Mouse (Mus musculus) ES-Bruce4 (cell line): ENCODE data around the gene Agpat3. TPM values are rescaled to one million over a fixed set of nuclear protein-coding genes. Genes with fewer than 3 reads are reported as not detected.

Source experiments
- H3K27ac ChIP-seq: 2 replicates; pipeline ENCODE4 v1.5.1; 2012; ENCODE audit warnings: low read length, inconsistent platforms; ENCODE audit not compliant: insufficient read depth
- H3K27me3 ChIP-seq: 2 replicates; pipeline ENCODE4 v1.6.1; 2012; ENCODE audit warnings: mild to moderate bottlenecking, low read length, inconsistent platforms; ENCODE audit not compliant: control insufficient read depth, poor library complexity, insufficient read depth, severe bottlenecking
- H3K36me3 ChIP-seq: 2 replicates; pipeline ENCODE4 v1.6.1; 2012; ENCODE audit warnings: inconsistent platforms, mild to moderate bottlenecking, low read length, moderate library complexity; ENCODE audit not compliant: control insufficient read depth, poor library complexity, insufficient read depth, severe bottlenecking
- H3K4me1 ChIP-seq: one replicate; pipeline ENCODE4 v1.8.1; 2011; ENCODE audit warnings: low read length; ENCODE audit not compliant: control insufficient read depth, insufficient read depth
- H3K4me3 ChIP-seq: 2 replicates; pipeline ENCODE4 v1.5.1; 2011; ENCODE audit warnings: low read depth, mild to moderate bottlenecking, low read length
- H3K9ac ChIP-seq: 2 replicates; pipeline ENCODE4 v1.6.1; 2012; ENCODE audit warnings: low read depth, mild to moderate bottlenecking, inconsistent platforms; ENCODE audit not compliant: poor library complexity, severe bottlenecking
- H3K9me3 ChIP-seq: replicated peaks from 2 replicates; pipeline ENCODE4 v1.6.1; 2012; ENCODE audit warnings: mild to moderate bottlenecking, low read length, inconsistent platforms; ENCODE audit not compliant: control insufficient read depth, poor library complexity, insufficient read depth, severe bottlenecking
- CTCF ChIP-seq: IDR thresholded peaks from one replicate; pipeline ENCODE4 v1.8.1; 2011; ENCODE audit warnings: low read depth, low read length
- EP300 ChIP-seq: IDR thresholded peaks from 2 replicates; pipeline ENCODE4 v1.6.1; 2011; ENCODE audit warnings: low read depth, low read length; ENCODE audit not compliant: insufficient read depth
- POLR2A ChIP-seq: IDR thresholded peaks from one replicate; pipeline ENCODE4 v1.8.1; 2011; ENCODE audit warnings: low read length; ENCODE audit not compliant: insufficient read depth
- polyA plus RNA-seq: library from polyadenylated mRNA; stranded (reverse); fragments of >200 nt; gene quantifications from 2 replicates; pipeline ENCODE4 v1.2.4, GENCODE M21; 2011; ENCODE audit warnings: low read depth; ENCODE audit not compliant: missing spikeins, insufficient read depth, insufficient read length

The Agpat3 gene
- 56.0 and 57.7 TPM in 2 replicates for polyA plus RNA-seq

DNA sequence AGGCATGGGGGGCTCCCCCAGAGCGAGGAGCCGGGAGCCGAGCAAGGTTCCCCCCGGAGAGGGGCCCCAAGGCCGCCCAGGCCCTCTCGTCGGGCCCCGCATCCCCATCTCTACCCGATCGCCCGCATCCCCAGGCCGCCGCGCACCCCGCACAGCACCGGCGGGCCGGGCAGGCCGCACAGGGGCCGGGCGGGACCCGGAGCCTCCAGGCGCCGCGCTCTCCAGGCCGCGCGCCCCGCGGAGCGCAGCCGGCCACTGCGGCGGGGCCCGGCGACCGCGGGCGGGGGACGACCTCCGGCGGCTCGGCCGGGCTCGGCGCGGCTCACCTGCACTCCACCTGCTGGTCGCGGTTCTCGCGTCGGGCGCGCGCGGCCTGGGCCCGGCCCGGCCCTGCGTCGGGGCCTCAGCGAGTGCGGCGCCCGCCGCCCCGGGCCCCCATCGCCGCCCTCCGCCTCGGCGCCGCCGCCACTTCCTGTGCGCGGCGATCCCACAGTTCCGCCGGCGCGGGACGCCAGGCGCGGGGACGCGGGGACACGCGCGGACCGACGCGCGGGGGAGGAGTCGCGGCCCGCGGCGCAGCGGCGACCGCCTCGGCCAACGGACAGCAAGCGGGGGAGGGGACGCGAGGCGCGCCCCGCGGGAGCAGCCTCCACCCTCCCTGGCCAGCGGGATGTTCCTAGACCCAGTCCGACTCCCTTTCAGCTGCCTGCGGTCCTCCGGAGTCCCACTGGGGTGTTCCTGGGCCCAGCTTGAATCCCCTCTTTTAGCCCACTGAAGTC is at the start of gene Agpat3:
TSS of gene Agpat3 (minus strand) at position 603 of the 779 bp plus-strand sequence.
- Histone ChIP-seq H3K9ac (peak within 1 kb of the TSS; percentile 97), H3K4me1 (peaks cover 3% of the 10 kb centered on the region), H3K4me3 (peak within 1 kb of the TSS; percentile 82), H3K36me3 (no peaks in the 10 kb centered on the region), H3K27me3 (no peaks in the 10 kb centered on the region; the same call in 1 of the 2 replicates), H3K27ac (no peak within 1 kb of the TSS), H3K9me3 (no peaks in the 10 kb centered on the region)
- TF ChIP-seq POLR2A (no peak), CTCF (no peak), EP300 (no peak)

- no peaks in the 10 kb centered on the region for H3K27me3 ChIP-seq
- H3K4me3 ChIP-seq = no peak overlapping the region
- H3K9ac ChIP-seq = no peak overlapping the region
- H3K9me3 ChIP-seq = no peaks in the 10 kb centered on the region
- peaks cover 41% of the 10 kb centered on the region for H3K36me3 ChIP-seq
- TF ChIP-seq POLR2A = no peak
- no peak for TF ChIP-seq CTCF
- TF ChIP-seq EP300 = no peak
- H3K4me1 ChIP-seq = no peaks in the 10 kb centered on the region
- no peak overlapping the region for H3K27ac ChIP-seq
Measured at GRCm38 (mm10) chr10:78401127-78401526, 48.8 kb upstream of the Agpat3 start.

DNA sequence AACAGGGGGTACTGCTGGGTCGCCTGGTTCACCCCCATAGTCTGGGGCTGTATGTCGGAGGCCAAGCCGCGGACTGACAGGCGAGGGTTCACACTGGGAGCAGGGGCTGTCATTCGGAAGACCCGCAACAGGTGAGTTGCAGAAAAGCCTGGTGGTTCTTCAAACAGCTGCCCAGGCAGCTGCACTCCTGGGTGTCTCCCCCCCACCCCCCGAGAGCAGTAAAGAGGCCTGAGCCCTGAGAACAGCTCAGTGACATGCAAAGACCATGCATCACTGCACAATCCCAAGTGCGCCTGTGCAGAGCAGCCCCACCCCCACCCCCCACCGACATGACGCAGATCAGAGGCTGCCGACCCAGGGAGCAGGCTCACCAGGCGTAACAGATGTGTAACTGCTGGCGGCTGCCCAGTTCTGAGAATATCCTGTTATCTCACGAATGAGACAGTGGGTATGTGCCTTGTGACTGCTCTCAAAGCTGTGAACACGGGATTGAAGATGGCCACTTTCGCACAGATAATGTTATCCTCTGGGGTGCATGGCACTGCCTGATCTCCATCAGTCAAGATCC is 46.9 kb upstream of the Agpat3 start:
- no peaks in the 10 kb centered on the region for H3K27me3 ChIP-seq
- H3K36me3 ChIP-seq = peaks cover 27% of the 10 kb centered on the region
- TF ChIP-seq CTCF (no peak), POLR2A (no peak), EP300 (no peak)
- no peak overlapping the region for H3K4me3 ChIP-seq
- no peak overlapping the region for H3K9ac ChIP-seq
- no peaks in the 10 kb centered on the region for H3K4me1 ChIP-seq
- no peak overlapping the region for H3K27ac ChIP-seq
- H3K9me3 ChIP-seq = no peaks in the 10 kb centered on the region

DNA sequence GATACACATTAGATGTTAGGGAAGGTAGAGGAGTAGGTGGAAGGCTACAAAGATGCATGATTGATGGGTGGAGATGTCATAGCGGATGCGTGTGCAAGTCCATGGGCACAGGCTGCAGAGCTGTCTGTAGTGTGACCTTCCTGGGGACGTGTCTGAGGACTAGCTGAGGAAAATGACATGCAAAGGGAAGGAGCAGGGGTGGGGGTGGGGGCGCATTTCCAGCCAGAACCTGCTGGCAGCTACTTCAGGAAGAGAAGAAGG is 44.3 kb upstream of the Agpat3 start:
- Histone ChIP-seq H3K27ac (no peak overlapping the region), H3K9me3 (no peaks in the 10 kb centered on the region), H3K27me3 (no peaks in the 10 kb centered on the region), H3K4me1 (no peaks in the 10 kb centered on the region), H3K9ac (no peak overlapping the region), H3K36me3 (peaks cover 4% of the 10 kb centered on the region), H3K4me3 (no peak overlapping the region)
- TF ChIP-seq EP300 = no peak
- no peak for TF ChIP-seq CTCF
- no peak for TF ChIP-seq POLR2A

GRCm38 (mm10) chr10:78395819-78396624 is 43.7 kb upstream of the Agpat3 start:
- H3K36me3 ChIP-seq = peaks cover under 1% of the 10 kb centered on the region; the same call in 1 of the 2 replicates
- H3K4me1 ChIP-seq = no peaks in the 10 kb centered on the region
- H3K27me3 ChIP-seq = no peaks in the 10 kb centered on the region
- no peak overlapping the region for H3K27ac ChIP-seq
- H3K9me3 ChIP-seq = no peaks in the 10 kb centered on the region
- no peak overlapping the region for H3K4me3 ChIP-seq
- no peak overlapping the region for H3K9ac ChIP-seq
- TF ChIP-seq CTCF (peak; percentile 78), POLR2A (no peak)

DNA sequence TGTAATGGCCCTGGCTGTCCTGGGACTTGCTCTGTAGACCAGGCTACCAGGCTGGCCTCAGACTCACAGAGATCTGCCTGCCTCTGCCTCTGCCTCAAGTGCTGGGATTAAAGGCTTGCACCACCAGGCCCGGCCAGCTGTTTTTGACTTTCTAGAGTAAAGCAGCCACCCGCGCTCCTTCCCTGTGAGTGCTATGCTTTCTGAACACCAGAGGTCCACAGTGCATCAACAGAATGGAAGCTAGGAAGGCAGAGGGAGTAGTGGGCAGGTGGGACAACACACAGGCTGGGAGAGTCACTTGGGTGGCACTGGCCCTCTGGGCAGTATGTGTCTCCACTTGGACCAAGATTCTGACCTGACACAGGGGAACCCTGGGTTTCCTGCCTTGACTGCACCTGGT is 43.1 kb upstream of the Agpat3 start:
- Histone ChIP-seq H3K27ac (no peak overlapping the region), H3K9ac (no peak overlapping the region), H3K9me3 (no peaks in the 10 kb centered on the region; the same call in 1 of the 2 replicates), H3K36me3 (no peaks in the 10 kb centered on the region), H3K27me3 (no peaks in the 10 kb centered on the region), H3K4me3 (no peak overlapping the region), H3K4me1 (no peaks in the 10 kb centered on the region)
- TF ChIP-seq CTCF (peak; percentile 5), EP300 (no peak)
